Comparison of ENCODE assay signal across 9 mouse cellular contexts in the genomic region with DNA sequence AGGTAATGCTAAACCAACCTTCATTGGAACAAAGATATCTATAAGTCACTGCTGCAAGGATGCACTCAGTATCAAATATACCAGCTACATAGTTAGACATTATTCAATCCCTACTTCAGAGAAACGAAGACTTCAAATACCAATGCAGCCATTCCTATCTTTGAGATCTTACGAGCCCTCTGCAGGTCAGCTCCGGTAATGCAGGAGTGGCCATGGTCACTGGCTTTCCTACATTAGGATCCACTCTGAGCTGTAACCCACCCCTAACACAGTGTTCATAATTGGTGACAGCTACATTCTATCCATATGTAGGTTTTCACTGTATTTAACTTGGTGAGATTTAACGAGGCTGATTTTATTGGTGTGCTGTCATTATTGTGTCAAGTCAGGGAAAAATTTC.
A peak's percentile ranks its signal among the peaks of the same experiment; 100 is the strongest.
DNase-seq lines count a peak whose midpoint lies in the region; ATAC-seq and TF ChIP-seq lines count a peak whose summit lies in the region.
"Had no signal": no experiment of that assay in that cellular context is flagged by ENCODE, and none has a peak within 500 bp of the region (broad histone marks: within the 10 kb centered on the region; RNA-seq: fewer than 3 reads in every experiment).

No protein-coding gene starts in this region.

- H3K4me3 ChIP-seq in limb, embryonic 14.5 days (replicated peaks; ENCODE audit: low read length) = no peak overlapping the region
- H3K4me3 ChIP-seq: myocyte had no signal

- no peaks in the 10 kb centered on the region for H3K27me3 ChIP-seq in limb, embryonic 14.5 days (ENCODE audit: control insufficient read depth, insufficient read depth, low read length)

- H3K9me3 ChIP-seq in limb, embryonic 14.5 days (ENCODE audit: control insufficient read depth, low read length) = no peaks in the 10 kb centered on the region

- no peaks in the 10 kb centered on the region for H3K4me1 ChIP-seq in limb, embryonic 14.5 days (ENCODE audit: control insufficient read depth, insufficient read depth, low read length)

- H3K27ac ChIP-seq in limb, embryonic 14.5 days (replicated peaks; ENCODE audit: low read depth, low read length) = no peak overlapping the region

- H3K9ac ChIP-seq in limb, embryonic 14.5 days (ENCODE audit: low read depth, low read length, severe bottlenecking) = no peak overlapping the region

- H3K36me3 ChIP-seq in limb, embryonic 14.5 days (ENCODE audit: control insufficient read depth, insufficient read depth, low read length) = peaks cover 14% of the 10 kb centered on the region

- DNase-seq in ovary, postnatal 10 days (ENCODE audit: low spot score) = peak; percentile 42
- DNase-seq in ovary, adult 18-20 months (ENCODE audit: low spot score) = no peak
- peak; percentile 81 for DNase-seq in embryo, embryonic 10.5 days (ENCODE audit: low spot score)
- DNase-seq in gastrocnemius, postnatal 4 days (ENCODE audit: low spot score in 2 of 2) = peak; percentile 55 to 71
- DNase-seq in kidney, adult 9 months = peak; percentile 84
- peak; percentile 55 for DNase-seq in limb, embryonic 14.5 days (ENCODE audit: low spot score)
- peak; percentile 66 for DNase-seq in neural tube, embryonic 10.5 days (ENCODE audit: extremely low spot score, low spot score)
- peak; percentile 82 for DNase-seq in testis, postnatal 10 days (ENCODE audit: low spot score)

- ATAC-seq in limb, embryonic 14.5 days (ENCODE audit: low FRiP score, low read depth) = 0 out of 2 replicates have a peak, but pooled peaks have one; percentile 34

- H3K4me2 ChIP-seq in limb, embryonic 14.5 days (replicated peaks; ENCODE audit: low read depth, low read length, severe bottlenecking) = no peak overlapping the region

- no peak for TF ChIP-seq POLR2A in limb, embryonic 14.5 days (IDR thresholded peaks at IDR 0.05; ENCODE audit: borderline replicate concordance, extremely low read depth, insufficient read depth, insufficient read length)

- WGBS in limb, embryonic 14.5 days = 17% methylated on average over 4 of the region's 4 CpGs
